Mouse (Mus musculus) liver, postnatal 0 days (tissue): Measurements from ENCODE around the gene Clasp1.

Experiments
- CTCF ChIP-seq: sonication (generic); IDR thresholded peaks from 2 replicates; pipeline ENCODE4 v1.5.1; 2016; ENCODE audit warnings: antibody characterized with exemption, low read depth
- EP300 ChIP-seq: IDR thresholded peaks from 2 replicates; pipeline ENCODE4 v1.6.1; 2016; ENCODE audit warnings: antibody characterized with exemption, low read depth, mild to moderate bottlenecking

- TF ChIP-seq CTCF: no peak
- peak; percentile 93 for TF ChIP-seq EP300
Observed at GRCm38 (mm10) chr1:118417047-118417730, 28.3 kb downstream of the Clasp1 start.
